16 mouse cellular contexts compared by ENCODE assay signal in the genomic region with DNA sequence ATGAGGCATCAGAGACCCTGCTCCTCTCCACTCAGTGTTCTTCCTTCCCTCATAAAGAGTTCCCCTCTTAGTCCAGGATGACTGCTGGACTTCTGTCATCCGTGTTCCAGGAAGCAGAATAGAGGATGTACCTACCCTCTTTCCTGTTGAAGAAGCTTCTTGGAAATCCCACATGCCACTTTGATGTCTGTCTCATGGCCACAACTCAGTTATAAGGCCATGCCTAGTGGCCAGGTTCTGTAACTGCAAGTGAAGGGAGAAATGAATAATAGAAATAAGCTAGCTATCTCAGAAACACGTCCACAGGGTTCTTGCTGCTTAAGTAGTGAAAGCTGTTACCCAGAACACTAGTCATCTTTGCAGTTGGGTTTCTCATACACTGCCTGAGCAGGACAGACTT.
DNase-seq lines count a peak whose midpoint lies in the region; ATAC-seq and TF ChIP-seq lines count a peak whose summit lies in the region.
"Had no signal": no experiment of that assay in that cellular context is flagged by ENCODE, and none has a peak within 500 bp of the region (broad histone marks: within the 10 kb centered on the region; RNA-seq: fewer than 3 reads in every experiment).

No protein-coding gene starts in this region.

- H3K27ac ChIP-seq in heart, adult 2 months = no peak overlapping the region
- H3K27ac ChIP-seq in heart, embryonic 11.5 days (ENCODE audit: low read depth, low read length) = no peak overlapping the region
- H3K27ac ChIP-seq in midbrain, embryonic 11.5 days (ENCODE audit: low read depth, low read length) = no peak overlapping the region
- no peak overlapping the region for H3K27ac ChIP-seq in midbrain, embryonic 16.5 days (ENCODE audit: low read length)
- no peak overlapping the region for H3K27ac ChIP-seq in forebrain, embryonic 13.5 days
- H3K27ac ChIP-seq: hindbrain, embryonic 12.5 days; limb, embryonic 12.5 days; neural tube, embryonic 13.5 days had no signal

- no peaks in the 10 kb centered on the region for H3K36me3 ChIP-seq in heart, adult 2 months (ENCODE audit: control insufficient read depth, insufficient read depth, low read length)
- H3K36me3 ChIP-seq in heart, embryonic 11.5 days (ENCODE audit: control insufficient read depth, insufficient read depth, low read length) = no peaks in the 10 kb centered on the region
- H3K36me3 ChIP-seq in midbrain, embryonic 11.5 days (ENCODE audit: control insufficient read depth, insufficient read depth, low read length) = no peaks in the 10 kb centered on the region
- no peaks in the 10 kb centered on the region for H3K36me3 ChIP-seq in midbrain, embryonic 16.5 days (ENCODE audit: control insufficient read depth, insufficient read depth, low read length)
- H3K36me3 ChIP-seq in forebrain, embryonic 13.5 days (ENCODE audit: poor library complexity, severe bottlenecking) = no peaks in the 10 kb centered on the region
- H3K36me3 ChIP-seq: hindbrain, embryonic 12.5 days; limb, embryonic 12.5 days; lung, embryonic 15.5 days; neural tube, embryonic 13.5 days had no signal

- TF ChIP-seq CTCF in heart, adult 2 months (IDR thresholded peaks at IDR 0.05) = peak; percentile 49

- TF ChIP-seq EP300 in heart, adult 2 months (IDR thresholded peaks at IDR 0.05; ENCODE audit: insufficient read depth, low read depth, low read length) = no peak

- H3K9me3 ChIP-seq in heart, embryonic 11.5 days (replicated peaks; ENCODE audit: control insufficient read depth, low read length) = no peaks in the 10 kb centered on the region
- no peaks in the 10 kb centered on the region for H3K9me3 ChIP-seq in midbrain, embryonic 11.5 days (ENCODE audit: control insufficient read depth, low read length)
- H3K9me3 ChIP-seq in midbrain, embryonic 16.5 days (replicated peaks; ENCODE audit: control insufficient read depth, low read length, poor library complexity, severe bottlenecking) = no peaks in the 10 kb centered on the region
- H3K9me3 ChIP-seq in forebrain, embryonic 13.5 days (replicated peaks) = no peaks in the 10 kb centered on the region
- H3K9me3 ChIP-seq: hindbrain, embryonic 12.5 days; limb, embryonic 12.5 days; lung, embryonic 15.5 days; neural tube, embryonic 13.5 days had no signal

- no peak overlapping the region for H3K9ac ChIP-seq in heart, adult 2 months (ENCODE audit: low read depth, low read length)
- no peak overlapping the region for H3K9ac ChIP-seq in heart, embryonic 11.5 days (ENCODE audit: low read depth, low read length)
- H3K9ac ChIP-seq in midbrain, embryonic 11.5 days (ENCODE audit: low read length) = no peak overlapping the region
- H3K9ac ChIP-seq in midbrain, embryonic 16.5 days (ENCODE audit: low read depth, low read length) = no peak overlapping the region
- H3K9ac ChIP-seq in forebrain, embryonic 13.5 days = no peak overlapping the region
- H3K9ac ChIP-seq: hindbrain, embryonic 12.5 days; limb, embryonic 12.5 days; lung, embryonic 15.5 days; neural tube, embryonic 13.5 days had no signal

- H3K27me3 ChIP-seq in heart, adult 2 months (ENCODE audit: control insufficient read depth, insufficient read depth, low read length) = no peaks in the 10 kb centered on the region
- no peaks in the 10 kb centered on the region for H3K27me3 ChIP-seq in heart, embryonic 11.5 days (ENCODE audit: control insufficient read depth, insufficient read depth, low read length)
- H3K27me3 ChIP-seq in midbrain, embryonic 11.5 days (ENCODE audit: control insufficient read depth, insufficient read depth, low read length) = no peaks in the 10 kb centered on the region
- no peaks in the 10 kb centered on the region for H3K27me3 ChIP-seq in midbrain, embryonic 16.5 days (ENCODE audit: control insufficient read depth, insufficient read depth, low read depth, low read length)
- H3K27me3 ChIP-seq in forebrain, embryonic 13.5 days = no peaks in the 10 kb centered on the region
- H3K27me3 ChIP-seq: hindbrain, embryonic 12.5 days; lung, embryonic 15.5 days; neural tube, embryonic 13.5 days had no signal

- no peak for ATAC-seq in heart, embryonic 11.5 days (replicated peaks; ENCODE audit: insufficient number of reproducible peaks, low FRiP score, low TSS enrichment)
- no peak for ATAC-seq in midbrain, embryonic 11.5 days (ENCODE audit: low FRiP score)
- no peak for ATAC-seq in midbrain, embryonic 16.5 days
- ATAC-seq in megakaryocyte-erythroid progenitor cell, adult 5-6 weeks (replicated peaks; ENCODE audit: low FRiP score, low TSS enrichment, poor library complexity, severe bottlenecking) = 0 out of 2 replicates have a peak, but pooled peaks have one; percentile 57
- ATAC-seq in forebrain, embryonic 13.5 days = no peak

- no peak overlapping the region for H3K4me2 ChIP-seq in heart, embryonic 11.5 days
- no peak overlapping the region for H3K4me2 ChIP-seq in midbrain, embryonic 11.5 days
- H3K4me2 ChIP-seq in midbrain, embryonic 16.5 days (ENCODE audit: low read length) = no peak overlapping the region
- no peak overlapping the region for H3K4me2 ChIP-seq in forebrain, embryonic 13.5 days
- H3K4me2 ChIP-seq: hindbrain, embryonic 12.5 days; limb, embryonic 12.5 days; lung, embryonic 15.5 days; neural tube, embryonic 13.5 days had no signal

- no peaks in the 10 kb centered on the region for H3K79me2 ChIP-seq in heart, adult 2 months (replicated peaks; ENCODE audit: control insufficient read depth, insufficient read depth, low read length)

- 65% methylated on average over 2 of the region's 2 CpGs for WGBS in heart, adult 2 months
- WGBS in heart, embryonic 11.5 days (ENCODE audit: insufficient replicate concordance) = 55% methylated on average over 2 of the region's 2 CpGs
- WGBS in midbrain, embryonic 11.5 days = 57% methylated on average over 2 of the region's 2 CpGs
- WGBS in midbrain, embryonic 16.5 days = 50% methylated on average over 2 of the region's 2 CpGs
- WGBS in forebrain, embryonic 13.5 days = 57% methylated on average over 2 of the region's 2 CpGs

- no peak for DNase-seq in heart, adult 2 months
- DNase-seq in midbrain, embryonic 11.5 days (ENCODE audit: low spot score, missing footprints) = peak; percentile 8
- DNase-seq in T-cell, adult 2 months (ENCODE audit: low spot score) = peak; percentile 61
- no peak for DNase-seq in spleen, adult 12 weeks (ENCODE audit: low spot score)
- DNase-seq: cerebellum, adult 2 months; kidney, adult 9 months; midbrain, embryonic 14.5 days; thymus, adult 2 months had no signal

- no peak overlapping the region for H3K4me3 ChIP-seq in heart, adult 2 months
- no peak overlapping the region for H3K4me3 ChIP-seq in heart, embryonic 11.5 days (ENCODE audit: low read depth, low read length)
- H3K4me3 ChIP-seq in midbrain, embryonic 11.5 days (ENCODE audit: low read depth, low read length) = no peak overlapping the region
- no peak overlapping the region for H3K4me3 ChIP-seq in midbrain, embryonic 16.5 days (ENCODE audit: low read depth, low read length)
- H3K4me3 ChIP-seq in forebrain, embryonic 13.5 days = no peak overlapping the region
- H3K4me3 ChIP-seq: hindbrain, embryonic 12.5 days; limb, embryonic 12.5 days; lung, embryonic 15.5 days; neural tube, embryonic 13.5 days had no signal

- no peaks in the 10 kb centered on the region for H3K4me1 ChIP-seq in heart, adult 2 months (ENCODE audit: control insufficient read depth, insufficient read depth, low read length)
- H3K4me1 ChIP-seq in heart, embryonic 11.5 days (ENCODE audit: control insufficient read depth, insufficient read depth, low read length) = peaks cover 12% of the 10 kb centered on the region; the same call in 1 of the 2 replicates
- no peaks in the 10 kb centered on the region for H3K4me1 ChIP-seq in midbrain, embryonic 11.5 days (ENCODE audit: control insufficient read depth, insufficient read depth, low read length)
- H3K4me1 ChIP-seq in midbrain, embryonic 16.5 days (ENCODE audit: control insufficient read depth, insufficient read depth, low read length) = no peaks in the 10 kb centered on the region
- no peaks in the 10 kb centered on the region for H3K4me1 ChIP-seq in forebrain, embryonic 13.5 days

- TF ChIP-seq POLR2A in heart, adult 2 months (IDR thresholded peaks at IDR 0.05; ENCODE audit: insufficient read depth, low read depth, low read length) = no peak

- intact Hi-C loops in heart, adult 2 months (cut with DNase I) = no loop called here

Comparison
In these comparisons a context has a peak if more than half of its experiments do, and no peak if none do; other contexts are left out.
1. DNase-seq: peak in midbrain, embryonic 11.5 days (single experiment) and T-cell, adult 2 months (single experiment); none in heart, adult 2 months (0 of 2) and spleen, adult 12 weeks (single experiment).